Mouse (Mus musculus) G1E (cell line): Measurements from ENCODE around the gene Gbgt1. TPM values are rescaled to one million over a fixed set of nuclear protein-coding genes. Genes with fewer than 3 reads are reported as not detected.

ENCODE experiments used
- ATAC-seq: 2 replicates; pipeline ENCODE4 v1.8.0; 2016; ENCODE audit warnings: mild to moderate bottlenecking; ENCODE audit not compliant: insufficient number of reproducible peaks, poor library complexity, low FRiP score, severe bottlenecking; ENCODE audit errors: extremely low read depth
- DNase-seq: peaks from one replicate; pipeline ENCODE4 v3.0.0; 2012; ENCODE audit warnings: low spot score
- H3K27me3 ChIP-seq: 2 replicates; pipeline ENCODE4 v1.6.1; 2012; ENCODE audit warnings: mild to moderate bottlenecking, low read length, inconsistent platforms; ENCODE audit not compliant: insufficient read depth
- H3K36me3 ChIP-seq: replicated peaks from 2 replicates; pipeline ENCODE3; 2012; ENCODE audit warnings: mild to moderate bottlenecking, inconsistent platforms
- H3K4me1 ChIP-seq: 2 replicates; pipeline ENCODE4 v1.6.1; 2012; ENCODE audit warnings: low read depth, low read length, inconsistent platforms, mixed read lengths; ENCODE audit not compliant: insufficient read depth
- H3K4me3 ChIP-seq: 2 replicates; pipeline ENCODE4 v1.5.1; 2012; ENCODE audit warnings: low read depth, mild to moderate bottlenecking, inconsistent platforms, low read length, moderate library complexity, mixed read lengths
- H3K9me3 ChIP-seq: replicated peaks from 2 replicates; pipeline ENCODE4 v1.6.1; 2012; ENCODE audit warnings: inconsistent platforms
- CTCF ChIP-seq: IDR thresholded peaks from 2 replicates; pipeline ENCODE4 v1.5.1; 2012; ENCODE audit warnings: low read depth, low read length, inconsistent platforms, mixed read lengths
- GATA1 ChIP-seq: IDR thresholded peaks from 2 replicates; pipeline ENCODE4 v1.6.1; 2012; ENCODE audit warnings: borderline replicate concordance, low read length, inconsistent platforms, mixed read lengths
- GATA2 ChIP-seq: IDR thresholded peaks from 2 replicates; pipeline ENCODE4 v1.6.1; 2012; ENCODE audit warnings: low read depth, low read length, inconsistent platforms, borderline replicate concordance
- POLR2AphosphoS5 ChIP-seq: IDR thresholded peaks from 2 replicates; pipeline ENCODE4 v1.6.1; 2012; ENCODE audit warnings: low read depth, low read length, inconsistent platforms; ENCODE audit not compliant: insufficient replicate concordance
- TAL1 ChIP-seq: conservative IDR thresholded peaks from 2 replicates; pipeline ENCODE4 v1.6.1; 2012; ENCODE audit warnings: low read depth, low read length, inconsistent platforms, mixed read lengths
- polyA plus RNA-seq: library from polyadenylated mRNA; stranded (reverse); fragments of >175 nt; gene quantifications from 2 replicates; pipeline ENCODE4 v1.2.3, GENCODE M21; 2012
- total RNA-seq, 2 experiments: library from RNA; stranded (forward) in 1 of 2; stranded (reverse) in 1 of 2; fragments of 200-1000 nt in 1 of 2; fragments of >200 nt in 1 of 2; fragmentation: Nextera tagmentation in 1 of 2; gene quantifications; 2 replicates each; pipeline ENCODE4 v1.2.3; 2014 to 2017

Gbgt1 gene
- total and polyA plus RNA-seq, 3 experiments: not detected

DNA sequence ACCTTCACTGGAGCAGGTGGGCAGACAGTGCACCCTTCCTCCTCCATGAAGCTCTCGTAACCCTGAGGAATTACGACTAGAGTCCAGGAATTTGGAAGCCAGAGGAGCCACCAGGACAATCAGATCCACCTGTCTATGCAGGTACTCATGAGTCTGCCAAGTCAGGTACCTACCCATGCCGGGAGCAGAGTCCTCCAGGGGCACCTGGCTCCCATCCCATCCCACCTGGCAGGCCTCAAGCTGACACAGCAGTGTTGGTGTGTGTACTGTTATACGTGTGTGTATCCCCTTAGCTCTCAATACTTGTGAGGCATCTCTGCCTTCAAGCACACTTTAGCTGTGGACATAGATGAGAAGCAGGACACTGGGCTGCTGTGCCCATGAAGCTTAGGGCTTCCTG lies 25.5 kb downstream of the Gbgt1 start:
- Histone ChIP-seq H3K27me3 (peaks cover 30% of the 10 kb centered on the region; the same call in 1 of the 2 replicates), H3K4me3 (no peak overlapping the region), H3K9me3 (no peaks in the 10 kb centered on the region), H3K36me3 (no peaks in the 10 kb centered on the region), H3K4me1 (peaks cover 10% of the 10 kb centered on the region)
- ATAC-seq (no peak), DNase-seq (no peak)
- no peak for TF ChIP-seq GATA2
- no peak for TF ChIP-seq CTCF
- no peak for TF ChIP-seq POLR2AphosphoS5
- TF ChIP-seq TAL1: no peak
- no peak for TF ChIP-seq GATA1

- ATAC-seq (no peak), DNase-seq (no peak)
- Histone ChIP-seq H3K4me1 (peaks cover 5% of the 10 kb centered on the region), H3K27me3 (peaks cover 41% of the 10 kb centered on the region), H3K36me3 (no peaks in the 10 kb centered on the region), H3K4me3 (no peak overlapping the region), H3K9me3 (no peaks in the 10 kb centered on the region)
- TF ChIP-seq POLR2AphosphoS5: no peak
- no peak for TF ChIP-seq TAL1
- TF ChIP-seq CTCF: no peak
- no peak for TF ChIP-seq GATA2
- TF ChIP-seq GATA1: no peak
These were observed 27.0 kb downstream of the Gbgt1 start for GRCm38 (mm10) chr2:28523643-28524117.

DNA sequence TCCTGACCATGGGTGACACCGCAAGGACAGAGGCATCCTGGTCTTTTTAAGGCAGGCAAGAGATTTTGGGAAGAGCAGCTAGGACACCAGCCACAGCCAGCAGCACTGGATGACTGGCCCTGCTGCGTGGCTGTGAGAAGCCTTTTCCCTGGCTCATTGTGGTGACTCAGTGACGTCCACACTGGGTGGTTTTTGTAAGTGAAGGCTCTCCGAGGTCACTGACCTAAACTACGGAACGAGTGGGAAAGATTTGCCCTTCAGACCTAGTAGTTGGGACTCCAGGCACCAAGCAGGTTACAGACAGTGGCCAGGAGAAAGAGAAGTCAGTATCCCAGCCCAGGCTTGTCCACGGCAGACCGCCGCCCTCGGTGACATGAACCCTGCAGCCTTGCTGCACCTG lies 27.7 kb downstream of the Gbgt1 start:
- peaks cover 43% of the 10 kb centered on the region for H3K27me3 ChIP-seq
- DNase-seq: no peak
- H3K4me3 ChIP-seq: no peak overlapping the region
- TF ChIP-seq GATA1: no peak
- no peak for TF ChIP-seq POLR2AphosphoS5
- no peak for TF ChIP-seq GATA2
- no peak for ATAC-seq
- no peaks in the 10 kb centered on the region for H3K36me3 ChIP-seq
- no peaks in the 10 kb centered on the region for H3K9me3 ChIP-seq
- peaks cover 5% of the 10 kb centered on the region for H3K4me1 ChIP-seq

DNA sequence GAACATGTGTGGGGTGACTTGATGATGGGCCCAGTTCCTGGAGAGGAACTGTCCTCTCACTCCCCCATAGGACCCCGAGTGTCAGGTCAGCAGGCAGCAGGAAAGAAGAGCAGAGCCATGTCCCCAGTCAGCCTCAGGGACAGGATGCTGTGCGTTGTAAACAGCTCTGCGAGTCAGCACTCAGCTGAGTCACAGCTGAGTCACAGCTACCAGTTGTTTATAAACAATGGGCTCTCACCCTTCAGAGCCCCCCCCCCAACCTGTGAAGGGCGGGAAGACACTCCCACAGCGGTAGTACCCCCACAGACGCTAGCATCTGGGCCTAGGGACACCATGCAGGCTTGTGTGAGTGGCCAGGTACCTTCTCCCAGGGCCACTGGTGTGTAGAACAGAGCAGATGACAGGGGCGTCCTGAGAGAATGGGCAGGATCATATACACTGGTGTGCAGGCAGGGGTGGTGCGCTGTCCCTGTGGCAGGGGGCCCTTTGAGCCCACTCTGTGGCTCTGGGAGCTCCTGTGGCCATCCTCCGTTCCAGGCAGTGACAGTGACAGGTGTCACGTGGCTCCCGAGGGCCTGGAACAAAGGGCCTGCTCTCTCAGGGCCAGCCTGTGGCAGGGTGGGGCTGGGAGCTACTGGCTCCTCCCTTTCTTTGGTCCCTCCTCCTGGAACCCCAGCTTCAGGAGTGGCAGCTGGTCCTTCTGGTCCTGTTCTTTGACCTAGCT lies 28.7 kb downstream of the Gbgt1 start:
- H3K4me3 ChIP-seq: no peak overlapping the region
- DNase-seq: no peak
- peaks cover 47% of the 10 kb centered on the region for H3K27me3 ChIP-seq
- H3K4me1 ChIP-seq: peaks cover 5% of the 10 kb centered on the region
- no peaks in the 10 kb centered on the region for H3K9me3 ChIP-seq
- no peak for TF ChIP-seq CTCF
- TF ChIP-seq GATA2: no peak
- no peak for TF ChIP-seq POLR2AphosphoS5
- TF ChIP-seq TAL1: no peak
- no peak for TF ChIP-seq GATA1
- ATAC-seq: peak; percentile 15; the same call in 1 of the 2 replicates
- no peaks in the 10 kb centered on the region for H3K36me3 ChIP-seq

GRCm38 (mm10) chr2:28525943-28526876 lies 29.5 kb downstream of the Gbgt1 start:
- Histone ChIP-seq H3K4me1 (peaks cover 5% of the 10 kb centered on the region), H3K27me3 (peaks cover 43% of the 10 kb centered on the region), H3K4me3 (no peak overlapping the region), H3K36me3 (no peaks in the 10 kb centered on the region), H3K9me3 (no peaks in the 10 kb centered on the region)
- ATAC-seq (no peak), DNase-seq (no peak)
- TF ChIP-seq POLR2AphosphoS5 (no peak), GATA1 (no peak), CTCF (no peak), TAL1 (no peak), GATA2 (no peak)
